Mouse (Mus musculus): ENCODE data around the gene Ankle2.

GRCm38 (mm10) chr5:110276391-110276790 is 45.6 kb downstream of the Ankle2 start:
- TF ChIP-seq CTCF (IDR thresholded peaks at IDR 0.05; ENCODE audit: low read depth) (no peak), EP300 (IDR thresholded peaks at IDR 0.05; ENCODE audit: low read depth) (no peak)

Data from heart, postnatal 0 days (tissue).